Mouse (Mus musculus) hindbrain, embryonic 11.5 days (tissue): ENCODE measurements at regions not wholly inside any gene's neighbourhood (a gene's known extent, or its start where the extent isn't known, plus 50 kb on each side); places are given as distances from the start of the nearest gene placed in this dataset.

Experiments
- ATAC-seq: fragments of 200-750 bp; cut with Nextera tagmentation; 2 replicates; pipeline ENCODE4 v1.8.0; 2017; ENCODE audit warnings: mild to moderate bottlenecking, moderate TSS enrichment, moderate library complexity; ENCODE audit not compliant: low FRiP score
- DNase-seq: peaks from one replicate; pipeline ENCODE4 v3.0.0-alpha.2; 2015; ENCODE audit warnings: low spot score
- H3K27ac ChIP-seq: fragments of 300-500 bp; sonication (generic); 2 replicates; pipeline ENCODE4 v1.5.1; 2014; ENCODE audit warnings: mild to moderate bottlenecking, low read depth, low read length
- H3K27me3 ChIP-seq: fragments of 300-500 bp; sonication (generic); 2 replicates; pipeline ENCODE4 v1.6.1; 2014; ENCODE audit warnings: mild to moderate bottlenecking, low read length, moderate library complexity, mixed read lengths; ENCODE audit not compliant: control insufficient read depth, insufficient read depth
- H3K36me3 ChIP-seq: fragments of 300-500 bp; sonication (generic); 2 replicates; pipeline ENCODE4 v1.6.1; 2014; ENCODE audit warnings: mild to moderate bottlenecking, low read length, moderate library complexity, mixed read lengths; ENCODE audit not compliant: control insufficient read depth, insufficient read depth
- H3K4me1 ChIP-seq: fragments of 300-500 bp; sonication (generic); replicated peaks from 2 replicates; pipeline ENCODE4 v1.6.1; 2014; ENCODE audit warnings: low read length, mixed read lengths; ENCODE audit not compliant: control insufficient read depth, insufficient read depth
- H3K4me2 ChIP-seq: fragments of 300-500 bp; sonication (generic); replicated peaks from 2 replicates; pipeline ENCODE4 v1.6.1; 2014; ENCODE audit warnings: mild to moderate bottlenecking, low read depth, low read length
- H3K4me3 ChIP-seq: fragments of 300-500 bp; sonication (generic); 2 replicates; pipeline ENCODE4 v1.5.1; 2014; ENCODE audit warnings: low read depth, low read length
- H3K9ac ChIP-seq: fragments of 300-500 bp; sonication (generic); 2 replicates; pipeline ENCODE4 v1.6.1; 2014; ENCODE audit warnings: low read depth, low read length
- H3K9me3 ChIP-seq: fragments of 300-500 bp; sonication (generic); 2 replicates; pipeline ENCODE4 v1.6.1; 2016; ENCODE audit warnings: low read length; ENCODE audit not compliant: control insufficient read depth
- WGBS: fragments of 180-500 bp; shearing (Covaris S2); extraction: QIAGEN DNeasy Blood & Tissue Kit; methylation state at CpG from one replicate; pipeline ENCODE4 v1.1.7; 2014; 5-methylcytosine and 5-hydroxymethylcytosine counted together

- WGBS, result 38% methylated on average over 3 of the region's 3 CpGs
- Histone ChIP-seq H3K9ac (no peak overlapping the region), H3K4me1 (no peaks in the 10 kb centered on the region), H3K9me3 (no peaks in the 10 kb centered on the region), H3K4me3 (no peak overlapping the region), H3K4me2 (no peak overlapping the region), H3K36me3 (no peaks in the 10 kb centered on the region), H3K27me3 (no peaks in the 10 kb centered on the region), H3K27ac (no peak overlapping the region)
- ATAC-seq (peak; percentile 40), DNase-seq (peak; percentile 57)
Measured at GRCm38 (mm10) chr1:193673236-193673830, 303.2 kb upstream of the Camk1g start.

GRCm38 (mm10) chr1:193672681-193673080 is 302.6 kb upstream of the Camk1g start:
- Histone ChIP-seq H3K4me3 (no peak overlapping the region), H3K4me2 (no peak overlapping the region), H3K36me3 (no peaks in the 10 kb centered on the region), H3K9ac (no peak overlapping the region), H3K27me3 (no peaks in the 10 kb centered on the region), H3K4me1 (no peaks in the 10 kb centered on the region), H3K9me3 (no peaks in the 10 kb centered on the region), H3K27ac (no peak overlapping the region)
- no peak for DNase-seq
- ATAC-seq, result no peak
- 72% methylated on average over 3 of the region's 3 CpGs for WGBS

GRCm38 (mm10) chr1:193671816-193672254 is 301.7 kb upstream of the Camk1g start:
- no peak overlapping the region for H3K9ac ChIP-seq
- H3K4me2 ChIP-seq, result no peak overlapping the region
- DNase-seq, result no peak
- no peaks in the 10 kb centered on the region for H3K4me1 ChIP-seq
- H3K9me3 ChIP-seq, result no peaks in the 10 kb centered on the region
- H3K36me3 ChIP-seq, result no peaks in the 10 kb centered on the region
- no peak for ATAC-seq
- H3K27me3 ChIP-seq, result no peaks in the 10 kb centered on the region
- WGBS, result 65% methylated on average over 3 of the region's 3 CpGs
- no peak overlapping the region for H3K4me3 ChIP-seq
- no peak overlapping the region for H3K27ac ChIP-seq

- Histone ChIP-seq H3K27me3 (no peaks in the 10 kb centered on the region), H3K27ac (no peak overlapping the region), H3K4me3 (no peak overlapping the region), H3K4me2 (no peak overlapping the region), H3K9ac (no peak overlapping the region), H3K36me3 (no peaks in the 10 kb centered on the region), H3K9me3 (no peaks in the 10 kb centered on the region), H3K4me1 (no peaks in the 10 kb centered on the region)
- WGBS, result 89% methylated on average over 1 of the region's 1 CpGs
- ATAC-seq (no peak), DNase-seq (no peak)
Measured at GRCm38 (mm10) chr1:193671046-193671445, 300.9 kb upstream of the Camk1g start.

GRCm38 (mm10) chr1:193670008-193670407 is 299.9 kb upstream of the Camk1g start:
- no peak overlapping the region for H3K27ac ChIP-seq
- H3K9ac ChIP-seq, result no peak overlapping the region
- H3K4me2 ChIP-seq, result no peak overlapping the region
- H3K9me3 ChIP-seq, result no peaks in the 10 kb centered on the region
- no peak for DNase-seq
- no peaks in the 10 kb centered on the region for H3K4me1 ChIP-seq
- no peak overlapping the region for H3K4me3 ChIP-seq
- no peaks in the 10 kb centered on the region for H3K36me3 ChIP-seq
- ATAC-seq, result no peak
- H3K27me3 ChIP-seq, result no peaks in the 10 kb centered on the region

- no peak for DNase-seq
- no peaks in the 10 kb centered on the region for H3K36me3 ChIP-seq
- no peak for ATAC-seq
Measured at GRCm38 (mm10) chr1:193668841-193669240, 298.7 kb upstream of the Camk1g start.

GRCm38 (mm10) chr1:193665854-193666253 is 295.8 kb upstream of the Camk1g start:
- WGBS, result 47% methylated on average over 5 of the region's 5 CpGs
- Histone ChIP-seq H3K4me2 (no peak overlapping the region), H3K27me3 (no peaks in the 10 kb centered on the region), H3K9ac (no peak overlapping the region), H3K27ac (no peak overlapping the region), H3K36me3 (no peaks in the 10 kb centered on the region), H3K4me3 (no peak overlapping the region), H3K9me3 (no peaks in the 10 kb centered on the region), H3K4me1 (no peaks in the 10 kb centered on the region)
- DNase-seq (peak; percentile 30), ATAC-seq (peak; percentile 66)

More at GRCm38 (mm10) chr1:193668841-193669240, 298.7 kb upstream of the Camk1g start:
- Histone ChIP-seq H3K27ac (no peak overlapping the region), H3K4me1 (no peaks in the 10 kb centered on the region), H3K9me3 (no peaks in the 10 kb centered on the region), H3K27me3 (no peaks in the 10 kb centered on the region), H3K9ac (no peak overlapping the region), H3K4me2 (no peak overlapping the region), H3K4me3 (no peak overlapping the region)

GRCm38 (mm10) chr1:193664569-193664968 is 294.5 kb upstream of the Camk1g start:
- 87% methylated on average over 2 of the region's 2 CpGs for WGBS

GRCm38 (mm10) chr1:193663587-193663986 is 293.5 kb upstream of the Camk1g start:
- Histone ChIP-seq H3K27ac (no peak overlapping the region), H3K4me1 (no peaks in the 10 kb centered on the region), H3K9me3 (no peaks in the 10 kb centered on the region), H3K4me3 (no peak overlapping the region), H3K4me2 (no peak overlapping the region), H3K27me3 (no peaks in the 10 kb centered on the region), H3K36me3 (no peaks in the 10 kb centered on the region), H3K9ac (no peak overlapping the region)
- 87% methylated on average over 3 of the region's 3 CpGs for WGBS
- ATAC-seq (no peak), DNase-seq (no peak)

More at GRCm38 (mm10) chr1:193664569-193664968, 294.5 kb upstream of the Camk1g start:
- no peaks in the 10 kb centered on the region for H3K27me3 ChIP-seq
- H3K36me3 ChIP-seq, result no peaks in the 10 kb centered on the region
- no peaks in the 10 kb centered on the region for H3K4me1 ChIP-seq
- H3K27ac ChIP-seq, result no peak overlapping the region
- no peak overlapping the region for H3K4me2 ChIP-seq
- H3K4me3 ChIP-seq, result no peak overlapping the region
- H3K9ac ChIP-seq, result no peak overlapping the region
- DNase-seq, result no peak
- no peak for ATAC-seq
- no peaks in the 10 kb centered on the region for H3K9me3 ChIP-seq
